Mouse (Mus musculus): Measurements from ENCODE around the gene Slc36a4. TPM values are rescaled to one million over a fixed set of nuclear protein-coding genes. Genes with fewer than 3 reads are reported as not detected.

Gene Slc36a4
- total and polyA plus RNA-seq, 2 experiments from 2014 or later, result 36.9 to 60.1 TPM

DNA sequence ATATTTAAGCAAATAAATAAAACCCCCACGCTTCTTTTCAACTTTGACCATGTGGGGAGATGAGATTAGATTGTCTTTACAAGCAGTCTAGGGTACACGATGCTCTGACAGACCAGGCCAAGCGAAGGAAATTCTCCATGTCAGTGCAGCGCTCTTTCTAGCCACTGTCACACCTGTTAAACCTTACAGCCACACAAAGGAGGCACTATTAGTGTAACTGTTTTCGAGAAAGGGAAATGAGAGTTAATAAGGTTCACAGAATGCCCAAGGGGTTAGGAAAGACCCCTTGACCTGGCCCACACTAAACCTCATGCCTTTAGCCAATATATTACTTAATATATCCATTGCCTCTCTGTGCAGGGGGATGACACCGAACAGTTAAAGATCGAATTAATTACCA is 37.1 kb downstream of the Slc36a4 start:
- DNase-seq (ENCODE audit: low spot score), result no peak
- Histone ChIP-seq H3K36me3 (ENCODE audit: insufficient read depth, low read length) (no peaks in the 10 kb centered on the region), H3K4me2 (ENCODE audit: low read depth, low read length, poor library complexity, severe bottlenecking) (no peak overlapping the region), H3K27me3 (ENCODE audit: insufficient read depth, low read length) (no peaks in the 10 kb centered on the region), H3K4me1 (ENCODE audit: insufficient read depth, low read length) (no peaks in the 10 kb centered on the region), H3K4me3 (ENCODE audit: low read depth, low read length) (no peak overlapping the region), H3K9ac (replicated peaks; ENCODE audit: low read length, poor library complexity, severe bottlenecking) (no peak overlapping the region), H3K9me3 (ENCODE audit: low read length) (no peaks in the 10 kb centered on the region), H3K27ac (ENCODE audit: low read depth, low read length) (no peak overlapping the region)
- TF ChIP-seq CTCF (IDR thresholded peaks at IDR 0.05), result no peak
- 41% methylated on average over 7 of the region's 7 CpGs for WGBS
- ATAC-seq (ENCODE audit: low FRiP score), result no peak

DNA sequence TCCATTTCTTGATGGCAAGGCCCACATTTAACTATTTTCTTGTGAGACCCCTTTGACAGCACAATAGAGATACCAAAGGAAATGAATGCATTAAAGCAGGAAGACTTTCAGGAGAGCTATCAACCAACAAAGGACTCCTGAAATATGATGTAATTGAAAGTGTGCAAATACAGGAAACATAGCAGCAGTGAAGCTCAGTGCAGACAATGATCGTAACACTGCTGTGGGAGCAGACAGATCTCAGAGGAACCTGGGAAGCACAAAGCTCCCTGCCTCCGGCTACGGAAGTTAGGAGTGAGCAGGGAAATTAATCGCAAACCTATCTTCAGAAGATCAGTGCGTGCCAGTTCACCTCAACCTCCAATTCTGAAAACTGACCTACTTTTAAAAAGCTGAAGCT is 38.8 kb downstream of the Slc36a4 start:
- no peaks in the 10 kb centered on the region for H3K9me3 ChIP-seq (ENCODE audit: low read length)
- no peaks in the 10 kb centered on the region for H3K36me3 ChIP-seq (ENCODE audit: insufficient read depth, low read length)
- no peak overlapping the region for H3K4me2 ChIP-seq (ENCODE audit: low read depth, low read length, poor library complexity, severe bottlenecking)
- WGBS, result 56% methylated on average over 5 of the region's 5 CpGs
- no peaks in the 10 kb centered on the region for H3K27me3 ChIP-seq (ENCODE audit: insufficient read depth, low read length)
- no peak for TF ChIP-seq CTCF (IDR thresholded peaks at IDR 0.05)
- H3K4me3 ChIP-seq (ENCODE audit: low read depth, low read length), result no peak overlapping the region
- no peaks in the 10 kb centered on the region for H3K4me1 ChIP-seq (ENCODE audit: insufficient read depth, low read length)
- ATAC-seq (ENCODE audit: low FRiP score) (no peak), DNase-seq (ENCODE audit: low spot score) (no peak)
- no peak overlapping the region for H3K27ac ChIP-seq (ENCODE audit: low read depth, low read length)
- H3K9ac ChIP-seq (replicated peaks; ENCODE audit: low read length, poor library complexity, severe bottlenecking), result no peak overlapping the region

DNA sequence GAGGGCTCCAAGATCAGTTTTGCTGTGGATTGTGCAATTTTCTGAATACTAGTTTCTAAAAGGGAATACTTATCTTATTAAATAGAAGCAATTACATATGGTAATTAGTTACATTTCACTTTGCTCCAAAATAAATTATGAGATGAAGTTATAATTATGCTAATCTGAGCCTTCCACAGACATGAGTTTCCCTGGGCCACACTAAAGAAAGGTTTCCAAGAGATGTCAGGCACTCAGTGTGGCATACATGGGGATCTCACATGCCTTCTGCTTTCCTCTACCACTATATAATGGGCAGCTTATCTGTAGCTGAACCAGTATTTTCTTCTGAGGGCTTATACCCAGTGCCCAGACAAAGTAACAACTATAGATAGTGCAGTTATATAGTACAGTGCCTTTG is 49.8 kb downstream of the Slc36a4 start:
- H3K9ac ChIP-seq (replicated peaks; ENCODE audit: low read length, poor library complexity, severe bottlenecking), result no peak overlapping the region
- DNase-seq (ENCODE audit: low spot score) (no peak), ATAC-seq (ENCODE audit: low FRiP score) (no peak)
- H3K27me3 ChIP-seq (ENCODE audit: insufficient read depth, low read length), result no peaks in the 10 kb centered on the region
- no peak overlapping the region for H3K4me3 ChIP-seq (ENCODE audit: low read depth, low read length)
- TF ChIP-seq CTCF (IDR thresholded peaks at IDR 0.05), result no peak
- no peak overlapping the region for H3K27ac ChIP-seq (ENCODE audit: low read depth, low read length)
- H3K36me3 ChIP-seq (ENCODE audit: insufficient read depth, low read length), result no peaks in the 10 kb centered on the region
- no peaks in the 10 kb centered on the region for H3K9me3 ChIP-seq (ENCODE audit: low read length)
- H3K4me2 ChIP-seq (ENCODE audit: low read depth, low read length, poor library complexity, severe bottlenecking), result no peak overlapping the region
- H3K4me1 ChIP-seq (ENCODE audit: insufficient read depth, low read length), result no peaks in the 10 kb centered on the region

DNA sequence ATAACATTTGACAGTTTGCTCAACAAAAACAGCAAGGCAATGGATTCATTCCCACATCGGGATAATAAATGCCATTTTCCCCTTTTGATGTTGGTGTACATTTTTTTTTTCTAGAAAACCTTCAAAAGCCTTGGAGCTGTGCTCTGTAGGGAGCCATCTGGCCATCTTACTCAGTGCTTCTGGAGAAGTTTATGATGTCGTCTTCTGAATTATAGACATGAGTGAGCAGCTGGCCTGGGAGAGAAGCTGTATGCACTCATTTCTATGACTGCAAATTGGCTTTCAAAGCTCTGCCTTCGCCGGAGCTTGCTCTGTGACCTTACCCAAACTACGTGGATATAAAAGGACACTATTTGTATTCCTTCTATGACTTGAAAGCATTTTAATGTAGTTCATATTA is 56.8 kb downstream of the Slc36a4 start:
- Histone ChIP-seq H3K9ac (replicated peaks; ENCODE audit: low read length, poor library complexity, severe bottlenecking) (no peak overlapping the region), H3K4me2 (ENCODE audit: low read depth, low read length, poor library complexity, severe bottlenecking) (no peak overlapping the region), H3K4me1 (ENCODE audit: insufficient read depth, low read length) (no peaks in the 10 kb centered on the region), H3K27me3 (ENCODE audit: insufficient read depth, low read length) (no peaks in the 10 kb centered on the region), H3K9me3 (ENCODE audit: low read length) (no peaks in the 10 kb centered on the region), H3K36me3 (ENCODE audit: insufficient read depth, low read length) (no peaks in the 10 kb centered on the region), H3K4me3 (ENCODE audit: low read depth, low read length) (no peak overlapping the region), H3K27ac (ENCODE audit: low read depth, low read length) (no peak overlapping the region)
- TF ChIP-seq CTCF (IDR thresholded peaks at IDR 0.05), result no peak
- DNase-seq (ENCODE audit: low spot score), result no peak
- 44% methylated on average over 5 of the region's 5 CpGs for WGBS
- no peak for ATAC-seq (ENCODE audit: low FRiP score)

DNA sequence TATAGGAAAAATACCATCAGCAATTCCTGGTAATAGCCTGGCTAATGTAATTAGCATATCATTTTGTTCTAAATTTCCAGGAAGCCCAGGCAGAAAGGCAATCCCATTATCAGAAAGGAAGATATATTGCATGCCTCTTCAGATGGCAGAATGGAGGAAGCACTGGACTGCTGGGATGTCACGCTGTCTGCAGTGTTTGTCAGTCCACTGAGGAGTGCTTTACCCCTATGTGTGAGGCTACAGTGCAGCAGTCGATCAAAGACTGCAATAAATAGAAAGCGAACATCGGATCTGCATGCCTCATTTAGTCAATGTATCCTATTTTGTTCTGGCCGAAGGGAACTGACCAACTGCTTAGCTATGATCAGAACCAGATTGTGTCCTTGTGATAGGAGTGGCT is 57.3 kb downstream of the Slc36a4 start:
- WGBS, result 60% methylated on average over 5 of the region's 5 CpGs

DNA sequence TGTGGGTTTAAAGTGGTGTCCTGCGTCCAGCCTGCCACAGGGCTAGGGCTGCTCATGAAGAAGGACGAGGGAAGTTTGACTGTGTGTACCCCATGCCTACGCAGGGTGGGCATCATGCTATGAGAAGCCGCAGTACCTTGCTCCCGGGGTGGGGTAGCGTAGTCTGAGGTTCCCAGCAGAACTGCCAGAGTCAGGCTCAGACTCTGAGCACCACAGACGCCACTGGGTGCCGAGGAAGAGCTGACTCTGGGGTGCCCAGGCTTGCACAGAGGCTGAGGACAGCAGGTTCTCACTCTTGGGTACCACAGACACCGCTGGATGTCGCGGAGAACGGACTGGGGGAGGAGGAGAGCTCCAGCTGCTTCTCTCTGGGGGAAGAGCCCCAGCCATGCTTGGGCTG is 63.2 kb downstream of the Slc36a4 start:
- ATAC-seq (ENCODE audit: low FRiP score), result 0 out of 2 replicates have a peak, but pooled peaks have one; percentile 10

More for the DNA sequence above, 57.3 kb downstream of the Slc36a4 start:
- no peak overlapping the region for H3K9ac ChIP-seq (replicated peaks; ENCODE audit: low read length, poor library complexity, severe bottlenecking)
- no peak overlapping the region for H3K27ac ChIP-seq (ENCODE audit: low read depth, low read length)
- H3K9me3 ChIP-seq (ENCODE audit: low read length), result no peaks in the 10 kb centered on the region
- TF ChIP-seq CTCF (IDR thresholded peaks at IDR 0.05), result no peak
- no peak overlapping the region for H3K4me2 ChIP-seq (ENCODE audit: low read depth, low read length, poor library complexity, severe bottlenecking)
- no peak overlapping the region for H3K4me3 ChIP-seq (ENCODE audit: low read depth, low read length)
- no peak for DNase-seq (ENCODE audit: low spot score)
- no peaks in the 10 kb centered on the region for H3K4me1 ChIP-seq (ENCODE audit: insufficient read depth, low read length)
- H3K36me3 ChIP-seq (ENCODE audit: insufficient read depth, low read length), result no peaks in the 10 kb centered on the region
- H3K27me3 ChIP-seq (ENCODE audit: insufficient read depth, low read length), result no peaks in the 10 kb centered on the region
- ATAC-seq (ENCODE audit: low FRiP score), result no peak

More for the DNA sequence above, 63.2 kb downstream of the Slc36a4 start:
- TF ChIP-seq CTCF (IDR thresholded peaks at IDR 0.05), result no peak
- 87% methylated on average over 12 of the region's 12 CpGs for WGBS
- DNase-seq (ENCODE audit: low spot score), result no peak
- Histone ChIP-seq H3K27me3 (ENCODE audit: insufficient read depth, low read length) (no peaks in the 10 kb centered on the region), H3K36me3 (ENCODE audit: insufficient read depth, low read length) (no peaks in the 10 kb centered on the region), H3K27ac (ENCODE audit: low read depth, low read length) (no peak overlapping the region), H3K4me1 (ENCODE audit: insufficient read depth, low read length) (no peaks in the 10 kb centered on the region), H3K9me3 (ENCODE audit: low read length) (no peaks in the 10 kb centered on the region), H3K9ac (replicated peaks; ENCODE audit: low read length, poor library complexity, severe bottlenecking) (no peak overlapping the region), H3K4me2 (ENCODE audit: low read depth, low read length, poor library complexity, severe bottlenecking) (no peak overlapping the region), H3K4me3 (ENCODE audit: low read depth, low read length) (no peak overlapping the region)
